Mouse (Mus musculus) testis, adult 2 months (tissue): ENCODE measurements around the gene Lmnb2.

ENCODE experiments used
- CTCF ChIP-seq: fragments of 200-500 bp; IDR thresholded peaks from 2 replicates; pipeline ENCODE4 v1.5.1; 2012; ENCODE audit warnings: low read depth, mild to moderate bottlenecking, inconsistent platforms, low read length, moderate library complexity; ENCODE audit not compliant: control insufficient read depth, insufficient read depth, insufficient replicate concordance
- POLR2A ChIP-seq: fragments of 200-500 bp; IDR thresholded peaks from 2 replicates; pipeline ENCODE4 v1.6.1; 2012; ENCODE audit warnings: low read depth, mild to moderate bottlenecking, inconsistent platforms, low read length, moderate library complexity; ENCODE audit not compliant: control insufficient read depth

- TF ChIP-seq CTCF: no peak
- no peak for TF ChIP-seq POLR2A
Observed at GRCm38 (mm10) chr10:80874035-80874434, 44.0 kb downstream of the Lmnb2 start.
